Mouse (Mus musculus) CH12.LX (cell line): ENCODE data around the gene AC131692.1.

Source experiments
- CHD1 ChIP-seq: IDR thresholded peaks from 2 replicates; pipeline ENCODE4 v1.6.1; 2012; ENCODE audit warnings: low read depth, low read length, improper control_type of control experiment, inconsistent platforms
- CTCF ChIP-seq, 2 experiments: IDR thresholded peaks in 1 of 2; conservative IDR thresholded peaks in 1 of 2; 2 replicates each; pipeline ENCODE4 v1.5.1; 2011 to 2012; ENCODE audit warnings: low read depth in 2 of 2, low read length in 2 of 2, improper control_type of control experiment in 1 of 2, inconsistent platforms in 1 of 2, mild to moderate bottlenecking in 1 of 2, moderate library complexity in 1 of 2
- EP300 ChIP-seq: IDR thresholded peaks from 2 replicates; pipeline ENCODE4 v1.6.1; 2011; ENCODE audit warnings: low read length, improper control_type of control experiment
- ETS1 ChIP-seq: conservative IDR thresholded peaks from 2 replicates; pipeline ENCODE4 v1.6.1; 2012; ENCODE audit warnings: low read depth, mild to moderate bottlenecking, inconsistent platforms, low read length, improper control_type of control experiment, moderate library complexity
- HCFC1 ChIP-seq: IDR thresholded peaks from 2 replicates; pipeline ENCODE4 v1.6.1; 2012; ENCODE audit warnings: low read depth, mild to moderate bottlenecking, inconsistent platforms, low read length, improper control_type of control experiment
- KAT2A ChIP-seq: IDR thresholded peaks from 2 replicates; pipeline ENCODE4 v1.6.1; 2012; ENCODE audit warnings: low read length, improper control_type of control experiment, inconsistent platforms; ENCODE audit not compliant: insufficient replicate concordance
- MAFK ChIP-seq: IDR thresholded peaks from 2 replicates; pipeline ENCODE4 v1.6.1; 2011; ENCODE audit warnings: low read length, improper control_type of control experiment; ENCODE audit not compliant: insufficient replicate concordance
- POLR2A ChIP-seq: IDR thresholded peaks from 2 replicates; pipeline ENCODE4 v1.6.1; 2011; ENCODE audit warnings: low read depth, mild to moderate bottlenecking, improper control_type of control experiment, low read length

GRCm38 (mm10) chr19:6066571-6066970, 27.6 kb upstream of the AC131692.1 start:
- TF ChIP-seq ETS1: no peak
- TF ChIP-seq EP300: no peak
- TF ChIP-seq CTCF (conservative IDR thresholded peaks at IDR 0.05 in 1 of 2, IDR thresholded peaks at IDR 0.05 in 1 of 2; ENCODE audit: low read depth in 2 of 2, low read length in 2 of 2): no peak
- no peak for TF ChIP-seq POLR2A
- TF ChIP-seq CHD1: no peak
- TF ChIP-seq MAFK: no peak
- TF ChIP-seq KAT2A: no peak
- no peak for TF ChIP-seq HCFC1
